Mouse (Mus musculus): ENCODE data around the gene Mios. TPM values are rescaled to one million over a fixed set of nuclear protein-coding genes. Genes with fewer than 3 reads are reported as not detected.
A peak's percentile ranks its signal among the peaks of the same experiment; 100 is the strongest.

Mios gene
- polyA plus RNA-seq (2016; fragmentation: Nextera tagmentation; extraction: Ambion mirVana) = 26.5 and 30.2 TPM in 2 replicates

GRCm38 (mm10) chr6:8209047-8209865 is at the start of gene Mios:
Gene Mios, plus strand, starts transcription at chr6:8209222.
- ATAC-seq (ENCODE audit: low FRiP score) = peak; percentile 99
- Histone ChIP-seq H3K9ac (peak within 1 kb of the TSS; percentile 87), H3K4me3 (peak within 1 kb of the TSS; percentile 80)

DNA sequence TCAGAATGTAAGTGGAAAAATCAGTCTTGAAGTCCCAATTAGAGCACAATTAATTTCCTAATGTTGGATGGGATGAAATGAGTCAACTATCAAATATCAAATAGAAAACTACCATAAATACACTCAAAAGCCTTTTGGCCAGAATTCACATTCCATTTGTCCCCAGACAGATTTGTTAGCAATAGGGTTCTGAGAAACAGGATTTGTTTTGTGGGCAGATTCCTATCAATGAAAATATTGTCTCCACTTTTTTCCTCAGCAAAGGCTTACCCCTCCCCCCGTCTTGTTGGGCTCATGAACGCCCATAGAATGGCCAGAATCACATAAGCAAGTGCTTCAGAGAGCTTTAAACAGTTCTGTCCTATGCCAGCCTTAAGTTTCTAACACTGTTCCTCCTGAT is 49.0 kb upstream of the Mios start:
- Histone ChIP-seq H3K9ac (no peak overlapping the region), H3K4me2 (replicated peaks) (no peak overlapping the region), H3K36me3 (no peaks in the 10 kb centered on the region), H3K4me3 (no peak overlapping the region), H3K27ac (no peak overlapping the region), H3K27me3 (no peaks in the 10 kb centered on the region), H3K9me3 (replicated peaks) (no peaks in the 10 kb centered on the region), H3K4me1 (0 out of 2 replicates have a peak, but pooled peaks cover 2% of the 10 kb centered on the region)
- 60% methylated on average over 2 of the region's 2 CpGs for WGBS
- no peak for ATAC-seq (ENCODE audit: low FRiP score)

More at GRCm38 (mm10) chr6:8209047-8209865, at the start of gene Mios:
- Histone ChIP-seq H3K9me3 (replicated peaks) (no peaks in the 10 kb centered on the region), H3K36me3 (0 out of 2 replicates have a peak, but pooled peaks cover 3% of the 10 kb centered on the region), H3K27ac (peak within 1 kb of the TSS; percentile 94), H3K4me1 (peaks cover 9% of the 10 kb centered on the region), H3K4me2 (replicated peaks) (peak within 1 kb of the TSS; percentile 57), H3K27me3 (no peaks in the 10 kb centered on the region)
- WGBS = under 1% methylated on average over 87 of the region's 90 CpGs

DNA sequence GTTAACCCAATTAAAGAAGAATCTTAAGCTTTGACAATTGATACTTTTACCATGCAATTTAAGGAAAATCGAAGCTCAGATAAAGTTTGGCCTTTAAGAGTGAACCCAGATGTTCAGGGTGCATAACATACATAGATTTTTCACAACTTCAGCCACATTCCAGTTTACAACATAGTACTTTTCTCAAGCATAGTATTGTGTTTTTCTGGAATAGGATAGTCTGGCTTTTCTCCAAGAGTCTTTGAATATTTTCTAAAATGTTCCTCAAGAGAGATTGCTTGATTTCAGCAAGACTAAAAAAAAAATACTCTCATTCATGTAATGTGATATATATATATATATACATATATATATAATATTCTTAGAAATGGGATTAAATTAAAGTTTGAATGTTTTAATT is 44.3 kb upstream of the Mios start:
- Histone ChIP-seq H3K4me1 (0 out of 2 replicates have a peak, but pooled peaks cover 2% of the 10 kb centered on the region), H3K4me2 (replicated peaks) (no peak overlapping the region), H3K9ac (no peak overlapping the region), H3K4me3 (no peak overlapping the region), H3K27ac (no peak overlapping the region), H3K27me3 (no peaks in the 10 kb centered on the region), H3K9me3 (replicated peaks) (no peaks in the 10 kb centered on the region), H3K36me3 (no peaks in the 10 kb centered on the region)
- WGBS = 70% methylated on average over 1 of the region's 1 CpGs
- no peak for ATAC-seq (ENCODE audit: low FRiP score)

GRCm38 (mm10) chr6:8172101-8172500 is 36.9 kb upstream of the Mios start:
- Histone ChIP-seq H3K9ac (no peak overlapping the region), H3K27ac (no peak overlapping the region), H3K4me1 (no peaks in the 10 kb centered on the region), H3K9me3 (replicated peaks) (no peaks in the 10 kb centered on the region), H3K36me3 (no peaks in the 10 kb centered on the region), H3K4me2 (replicated peaks) (no peak overlapping the region), H3K4me3 (no peak overlapping the region), H3K27me3 (no peaks in the 10 kb centered on the region)
- 62% methylated on average over 1 of the region's 1 CpGs for WGBS
- no peak for ATAC-seq (ENCODE audit: low FRiP score)

DNA sequence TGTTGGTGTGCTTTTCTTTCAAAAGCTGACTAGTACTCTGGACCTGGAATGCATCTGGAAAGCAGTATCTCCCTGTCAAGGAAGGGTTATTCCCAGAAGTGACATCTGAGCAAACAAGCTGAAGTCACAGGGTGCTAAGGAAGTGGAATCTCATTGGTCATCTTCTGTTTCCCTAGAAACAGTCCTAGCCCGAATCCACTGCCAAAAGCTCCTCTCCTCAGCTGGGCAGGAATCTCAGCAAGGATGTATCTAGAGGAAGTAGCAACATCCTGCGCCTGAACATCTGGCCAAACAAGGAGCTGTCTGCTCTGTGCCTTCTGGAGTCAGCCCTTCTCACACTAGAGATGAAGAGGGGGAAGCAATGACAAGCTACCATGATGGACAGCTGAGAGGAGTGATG is 35.0 kb upstream of the Mios start:
- Histone ChIP-seq H3K9me3 (replicated peaks) (no peaks in the 10 kb centered on the region), H3K36me3 (no peaks in the 10 kb centered on the region), H3K27me3 (no peaks in the 10 kb centered on the region), H3K4me1 (peaks cover 12% of the 10 kb centered on the region; the same call in 1 of the 2 replicates), H3K4me2 (replicated peaks) (no peak overlapping the region), H3K27ac (no peak overlapping the region), H3K9ac (no peak overlapping the region), H3K4me3 (no peak overlapping the region)
- ATAC-seq (ENCODE audit: low FRiP score) = no peak
- 55% methylated on average over 2 of the region's 2 CpGs for WGBS

- Histone ChIP-seq H3K4me2 (replicated peaks) (no peak overlapping the region), H3K9me3 (replicated peaks) (no peaks in the 10 kb centered on the region), H3K4me3 (no peak overlapping the region), H3K36me3 (no peaks in the 10 kb centered on the region), H3K9ac (no peak overlapping the region), H3K27me3 (no peaks in the 10 kb centered on the region), H3K4me1 (peaks cover 12% of the 10 kb centered on the region; the same call in 1 of the 2 replicates), H3K27ac (no peak overlapping the region)
- WGBS = 95% methylated on average over 7 of the region's 7 CpGs
- no peak for ATAC-seq (ENCODE audit: low FRiP score)
These were observed 33.7 kb upstream of the Mios start for GRCm38 (mm10) chr6:8175346-8175745.

GRCm38 (mm10) chr6:8176116-8176515 is 32.9 kb upstream of the Mios start:
- Histone ChIP-seq H3K27me3 (no peaks in the 10 kb centered on the region), H3K4me2 (replicated peaks) (no peak overlapping the region), H3K27ac (no peak overlapping the region), H3K4me3 (no peak overlapping the region), H3K9ac (no peak overlapping the region), H3K4me1 (peaks cover 12% of the 10 kb centered on the region; the same call in 1 of the 2 replicates), H3K9me3 (replicated peaks) (no peaks in the 10 kb centered on the region), H3K36me3 (no peaks in the 10 kb centered on the region)
- no peak for ATAC-seq (ENCODE audit: low FRiP score)
- WGBS = 94% methylated on average over 2 of the region's 2 CpGs

GRCm38 (mm10) chr6:8178397-8178941 is 30.6 kb upstream of the Mios start:
- H3K9me3 ChIP-seq (replicated peaks) = no peaks in the 10 kb centered on the region
- H3K4me3 ChIP-seq = no peak overlapping the region
- 23% methylated on average over 10 of the region's 10 CpGs for WGBS
- H3K27ac ChIP-seq = peak overlapping the region; percentile 56
- peak overlapping the region; percentile 36 for H3K4me2 ChIP-seq (replicated peaks)
- peaks cover 12% of the 10 kb centered on the region; the same call in 1 of the 2 replicates for H3K4me1 ChIP-seq
- ATAC-seq (ENCODE audit: low FRiP score) = peak; percentile 48; the same call in 1 of the 2 replicates
- H3K9ac ChIP-seq = no peak overlapping the region; the same call in 1 of the 2 replicates
- no peaks in the 10 kb centered on the region for H3K36me3 ChIP-seq
- no peaks in the 10 kb centered on the region for H3K27me3 ChIP-seq

DNA sequence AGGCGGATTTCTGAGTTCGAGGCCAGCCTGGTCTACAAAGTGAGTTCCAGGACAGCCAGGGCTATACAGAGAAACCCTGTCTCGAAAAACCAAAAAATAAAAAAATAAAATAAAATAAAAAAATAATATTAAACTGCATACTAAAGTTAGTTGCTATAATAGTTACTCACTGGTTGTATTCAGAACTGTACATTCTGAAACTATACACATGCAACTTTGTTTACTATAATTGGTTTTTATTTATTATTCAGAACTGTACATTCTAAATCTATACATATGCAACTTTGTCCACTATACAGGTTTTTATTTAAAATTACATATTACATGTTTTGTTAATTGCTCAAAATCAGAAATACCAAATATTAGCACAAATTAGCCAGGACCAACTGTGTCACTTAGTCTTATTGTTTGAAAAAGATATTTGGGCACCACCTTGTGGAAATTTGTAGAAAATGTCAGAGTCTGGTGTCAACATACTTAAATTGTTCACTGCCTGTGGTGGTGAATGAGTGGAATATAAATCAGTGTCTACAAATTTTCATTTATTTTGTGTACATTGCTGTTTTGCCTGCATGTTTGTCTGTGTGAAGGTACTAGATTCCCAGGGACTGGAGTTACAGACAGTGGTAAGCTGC is 20.3 kb upstream of the Mios start:
- no peak overlapping the region for H3K27ac ChIP-seq
- WGBS = 89% methylated on average over 3 of the region's 3 CpGs
- H3K4me2 ChIP-seq (replicated peaks) = no peak overlapping the region
- H3K9me3 ChIP-seq (replicated peaks) = no peaks in the 10 kb centered on the region
- H3K27me3 ChIP-seq = no peaks in the 10 kb centered on the region
- H3K36me3 ChIP-seq = no peaks in the 10 kb centered on the region
- 0 out of 2 replicates have a peak, but pooled peaks have one; percentile 22 for ATAC-seq (ENCODE audit: low FRiP score)
- no peaks in the 10 kb centered on the region for H3K4me1 ChIP-seq
- H3K4me3 ChIP-seq = no peak overlapping the region
- no peak overlapping the region for H3K9ac ChIP-seq

GRCm38 (mm10) chr6:8189917-8190316 is 19.1 kb upstream of the Mios start:
- ATAC-seq (ENCODE audit: low FRiP score) = no peak

DNA sequence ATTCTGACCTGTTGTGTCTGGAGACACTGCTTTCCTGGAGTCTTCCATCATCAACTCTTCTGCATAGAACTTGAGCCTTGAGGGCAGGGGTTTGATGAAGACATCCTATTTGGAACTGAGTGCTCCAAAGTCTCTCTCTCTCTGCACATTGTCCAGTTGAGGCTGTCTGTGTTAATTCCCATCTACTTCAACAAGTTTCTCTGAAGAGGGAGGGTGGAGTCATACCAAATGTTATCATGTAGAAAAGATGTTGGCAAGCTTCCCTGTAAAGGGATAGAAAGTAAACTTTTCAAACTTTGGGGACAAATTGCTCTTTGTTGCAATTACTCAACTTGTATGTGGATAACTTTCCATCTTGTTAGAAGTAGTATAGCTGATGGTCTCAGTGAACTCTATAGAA is 16.5 kb upstream of the Mios start, which contains the start of gene Col28a1:
TSS of gene Col28a1 (minus strand) at position 101 of the 400 bp plus-strand sequence.
- no peak within 1 kb of the TSS for H3K27ac ChIP-seq
- no peak within 1 kb of the TSS for H3K4me3 ChIP-seq
- H3K27me3 ChIP-seq = no peaks in the 10 kb centered on the region
- ATAC-seq (ENCODE audit: low FRiP score) = no peak
- H3K9me3 ChIP-seq (replicated peaks) = peaks cover 7% of the 10 kb centered on the region
- H3K4me2 ChIP-seq (replicated peaks) = no peak within 1 kb of the TSS
- H3K4me1 ChIP-seq = no peaks in the 10 kb centered on the region
- H3K36me3 ChIP-seq = no peaks in the 10 kb centered on the region
- H3K9ac ChIP-seq = no peak within 1 kb of the TSS

More at GRCm38 (mm10) chr6:8189917-8190316, 19.1 kb upstream of the Mios start:
- H3K4me1 ChIP-seq = no peaks in the 10 kb centered on the region
- no peak overlapping the region for H3K27ac ChIP-seq
- H3K36me3 ChIP-seq = no peaks in the 10 kb centered on the region
- H3K9me3 ChIP-seq (replicated peaks) = no peaks in the 10 kb centered on the region
- no peak overlapping the region for H3K9ac ChIP-seq
- 65% methylated on average over 3 of the region's 3 CpGs for WGBS
- no peak overlapping the region for H3K4me2 ChIP-seq (replicated peaks)
- H3K4me3 ChIP-seq = no peak overlapping the region
- no peaks in the 10 kb centered on the region for H3K27me3 ChIP-seq

DNA sequence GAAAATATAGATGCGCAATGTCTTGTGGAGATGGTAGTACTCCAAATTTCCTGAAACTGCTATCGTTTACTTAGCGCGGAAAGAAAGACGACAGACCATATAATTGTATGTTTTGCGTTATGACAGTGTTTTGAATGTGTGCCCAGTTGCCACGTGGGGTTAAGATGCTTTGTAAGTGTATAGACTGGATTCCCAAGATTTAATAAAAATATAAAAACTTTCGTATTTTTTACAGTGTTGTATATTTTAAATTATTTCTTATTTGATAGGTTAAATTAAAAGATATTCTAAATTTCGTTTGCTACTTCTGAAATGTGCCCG is 804 bp downstream of the Mios start:
- ATAC-seq (ENCODE audit: low FRiP score) = peak; percentile 15
- no peaks in the 10 kb centered on the region for H3K9me3 ChIP-seq (replicated peaks)
- peak overlapping the region; percentile 94; the same call in 1 of the 2 replicates for H3K27ac ChIP-seq
- H3K4me2 ChIP-seq (replicated peaks) = peak overlapping the region; percentile 57
- H3K9ac ChIP-seq = peak overlapping the region; percentile 87
- peaks cover 9% of the 10 kb centered on the region for H3K4me1 ChIP-seq
- H3K4me3 ChIP-seq = peak overlapping the region; percentile 80
- H3K27me3 ChIP-seq = no peaks in the 10 kb centered on the region
- WGBS = 13% methylated on average over 10 of the region's 10 CpGs
- H3K36me3 ChIP-seq = peaks cover 6% of the 10 kb centered on the region; the same call in 1 of the 2 replicates

Measured in hindbrain, embryonic 12.5 days (tissue).